Mouse (Mus musculus) midbrain, postnatal 0 days (tissue): ENCODE measurements around the gene Cse1l. TPM values are rescaled to one million over a fixed set of nuclear protein-coding genes. Genes with fewer than 3 reads are reported as not detected.
A peak's percentile ranks its signal among the peaks of the same experiment; 100 is the strongest.

Experiments used
- ATAC-seq: fragments of 200-750 bp; cut with Nextera tagmentation; 2 replicates; pipeline ENCODE4 v1.8.0; 2017; ENCODE audit warnings: moderate number of reproducible peaks, mild to moderate bottlenecking, moderate TSS enrichment, moderate library complexity; ENCODE audit not compliant: low FRiP score
- DNase-seq: peaks from one replicate; pipeline ENCODE4 v3.0.0-alpha.2; 2015; ENCODE audit warnings: low spot score
- H3K27ac ChIP-seq: fragments of 300-500 bp; sonication (generic); 2 replicates; pipeline ENCODE4 v1.5.1; 2014; ENCODE audit warnings: low read depth, mild to moderate bottlenecking, low read length, mixed read lengths
- H3K27me3 ChIP-seq: fragments of 300-500 bp; sonication (generic); 2 replicates; pipeline ENCODE4 v1.6.1; 2014; ENCODE audit warnings: low read length, control low read depth, mixed read lengths; ENCODE audit not compliant: insufficient read depth
- H3K36me3 ChIP-seq: fragments of 300-500 bp; sonication (generic); 2 replicates; pipeline ENCODE4 v1.6.1; 2014; ENCODE audit warnings: low read length, control low read depth, mixed read lengths; ENCODE audit not compliant: insufficient read depth
- H3K4me1 ChIP-seq: fragments of 300-500 bp; sonication (generic); 2 replicates; pipeline ENCODE4 v1.6.1; 2014; ENCODE audit warnings: mild to moderate bottlenecking, control low read depth, antibody characterized with exemption, low read length, mixed read lengths; ENCODE audit not compliant: insufficient read depth
- H3K4me2 ChIP-seq: fragments of 300-500 bp; sonication (generic); 2 replicates; pipeline ENCODE4 v1.6.1; 2014; ENCODE audit warnings: low read depth, mild to moderate bottlenecking, low read length, mixed read lengths; ENCODE audit not compliant: poor library complexity, severe bottlenecking
- H3K4me3 ChIP-seq: fragments of 300-500 bp; sonication (generic); 2 replicates; pipeline ENCODE4 v1.5.1; 2014; ENCODE audit warnings: low read depth, mild to moderate bottlenecking, low read length, moderate library complexity
- H3K9ac ChIP-seq: fragments of 300-500 bp; sonication (generic); replicated peaks from 2 replicates; pipeline ENCODE4 v1.6.1; 2014; ENCODE audit warnings: mild to moderate bottlenecking, low read length, moderate library complexity, mixed read lengths; ENCODE audit not compliant: poor library complexity, severe bottlenecking
- H3K9me3 ChIP-seq: fragments of 300-500 bp; sonication (generic); 2 replicates; pipeline ENCODE4 v1.6.1; 2016; ENCODE audit warnings: low read length, control low read depth
- CTCF ChIP-seq: IDR thresholded peaks from 2 replicates; pipeline ENCODE4 v1.5.1; 2016; ENCODE audit warnings: antibody characterized with exemption, mild to moderate bottlenecking
- WGBS: fragments of 180-500 bp; shearing (Covaris S2); extraction: QIAGEN DNeasy Blood & Tissue Kit; methylation state at CpG from one replicate; pipeline ENCODE4 v1.1.7; 2014; 5-methylcytosine and 5-hydroxymethylcytosine counted together
- polyA plus RNA-seq: library from polyadenylated mRNA; unstranded; fragments of >200 nt; fragmentation: Nextera tagmentation; extraction: Ambion mirVana; gene quantifications from 2 replicates; pipeline ENCODE4 v1.2.1, GENCODE M21; 2015
- total RNA-seq: library from RNA; depleted of rRNA; stranded (reverse); fragments of >200 nt; gene quantifications from 2 replicates; pipeline ENCODE4 v1.2.3, GENCODE M21; 2014

The Cse1l gene
- total and polyA plus RNA-seq, 2 experiments from 2014 or later: 69.7 to 88.7 TPM

- peaks cover 5% of the 10 kb centered on the region; the same call in 1 of the 2 replicates for H3K4me1 ChIP-seq
- under 1% methylated on average over 28 of the region's 28 CpGs for WGBS
- no peak for TF ChIP-seq CTCF
- H3K4me2 ChIP-seq: peak overlapping the region; percentile 95
- ATAC-seq (no peak), DNase-seq (peak; percentile 14)
- no peaks in the 10 kb centered on the region for H3K9me3 ChIP-seq
- peak overlapping the region; percentile 79 for H3K9ac ChIP-seq
- H3K27ac ChIP-seq: peak overlapping the region; percentile 97
- H3K36me3 ChIP-seq: no peaks in the 10 kb centered on the region
- no peaks in the 10 kb centered on the region for H3K27me3 ChIP-seq
- H3K4me3 ChIP-seq: peak overlapping the region; percentile 86
Measured at GRCm38 (mm10) chr2:166906523-166907182, 813 bp downstream of the Cse1l start.

- Histone ChIP-seq H3K4me3 (no peak overlapping the region), H3K4me2 (no peak overlapping the region), H3K4me1 (peaks cover 5% of the 10 kb centered on the region; the same call in 1 of the 2 replicates), H3K27me3 (no peaks in the 10 kb centered on the region), H3K36me3 (no peaks in the 10 kb centered on the region), H3K27ac (no peak overlapping the region), H3K9me3 (no peaks in the 10 kb centered on the region), H3K9ac (no peak overlapping the region)
- no peak for TF ChIP-seq CTCF
- DNase-seq: no peak
- no peak for ATAC-seq
- 100% methylated on average over 3 of the region's 3 CpGs for WGBS
Measured at GRCm38 (mm10) chr2:166909729-166910128, 3.9 kb downstream of the Cse1l start.

GRCm38 (mm10) chr2:166910536-166910935 is 4.7 kb downstream of the Cse1l start:
- TF ChIP-seq CTCF: no peak
- 96% methylated on average over 8 of the region's 8 CpGs for WGBS

GRCm38 (mm10) chr2:166923971-166924370 is 18.1 kb downstream of the Cse1l start:
- Histone ChIP-seq H3K9ac (no peak overlapping the region), H3K27me3 (no peaks in the 10 kb centered on the region), H3K4me1 (no peaks in the 10 kb centered on the region), H3K9me3 (no peaks in the 10 kb centered on the region), H3K4me2 (no peak overlapping the region), H3K27ac (no peak overlapping the region), H3K36me3 (peaks cover 29% of the 10 kb centered on the region), H3K4me3 (no peak overlapping the region)
- no peak for ATAC-seq
- TF ChIP-seq CTCF: no peak
- WGBS: 82% methylated on average over 2 of the region's 2 CpGs
- no peak for DNase-seq

More at GRCm38 (mm10) chr2:166910536-166910935, 4.7 kb downstream of the Cse1l start:
- no peaks in the 10 kb centered on the region for H3K27me3 ChIP-seq
- no peak overlapping the region for H3K4me2 ChIP-seq
- DNase-seq (no peak), ATAC-seq (no peak)
- H3K4me3 ChIP-seq: no peak overlapping the region
- peaks cover 5% of the 10 kb centered on the region; the same call in 1 of the 2 replicates for H3K4me1 ChIP-seq
- no peak overlapping the region for H3K27ac ChIP-seq
- no peaks in the 10 kb centered on the region for H3K9me3 ChIP-seq
- H3K36me3 ChIP-seq: no peaks in the 10 kb centered on the region
- H3K9ac ChIP-seq: no peak overlapping the region

GRCm38 (mm10) chr2:166933943-166934342 is 28.1 kb downstream of the Cse1l start:
- Histone ChIP-seq H3K4me1 (no peaks in the 10 kb centered on the region), H3K9me3 (no peaks in the 10 kb centered on the region), H3K9ac (no peak overlapping the region), H3K4me2 (no peak overlapping the region), H3K4me3 (no peak overlapping the region), H3K27me3 (no peaks in the 10 kb centered on the region), H3K27ac (no peak overlapping the region), H3K36me3 (peaks cover 50% of the 10 kb centered on the region; the same call in 1 of the 2 replicates)
- 95% methylated on average over 6 of the region's 6 CpGs for WGBS
- TF ChIP-seq CTCF: no peak
- ATAC-seq (no peak), DNase-seq (no peak)

- H3K4me2 ChIP-seq: no peak overlapping the region
- H3K27me3 ChIP-seq: no peaks in the 10 kb centered on the region
- no peak for TF ChIP-seq CTCF
- H3K4me1 ChIP-seq: no peaks in the 10 kb centered on the region
- ATAC-seq: no peak
- H3K36me3 ChIP-seq: peaks cover 47% of the 10 kb centered on the region; the same call in 1 of the 2 replicates
- H3K9ac ChIP-seq: no peak overlapping the region
- H3K4me3 ChIP-seq: no peak overlapping the region
- WGBS: 50% methylated on average over 5 of the region's 5 CpGs
- no peak for DNase-seq
- H3K9me3 ChIP-seq: no peaks in the 10 kb centered on the region
- no peak overlapping the region for H3K27ac ChIP-seq
Measured at GRCm38 (mm10) chr2:166934416-166934815, 28.6 kb downstream of the Cse1l start.
